Mouse (Mus musculus) embryonic fibroblast, embryonic 13.5 days (primary cell): ENCODE measurements around the gene Rpl14.

ENCODE experiments used
- CTCF ChIP-seq: IDR thresholded peaks from 2 replicates; pipeline ENCODE4 v1.5.1; 2011; ENCODE audit warnings: mild to moderate bottlenecking, control low read depth, low read length, moderate library complexity, borderline replicate concordance; ENCODE audit not compliant: insufficient read depth
- POLR2A ChIP-seq: IDR thresholded peaks from 2 replicates; pipeline ENCODE4 v1.6.1; 2011; ENCODE audit warnings: low read depth, mild to moderate bottlenecking, control low read depth, low read length, moderate library complexity

GRCm38 (mm10) chr9:120591490-120591889 is 20.2 kb downstream of the Rpl14 start:
- peak; percentile 49; the same call in 1 of the 2 replicates for TF ChIP-seq CTCF
- no peak for TF ChIP-seq POLR2A
